Mouse (Mus musculus): ENCODE data around the gene Krt42. TPM values are rescaled to one million over a fixed set of nuclear protein-coding genes. Genes with fewer than 3 reads are reported as not detected.
A peak's percentile ranks its signal among the peaks of the same experiment; 100 is the strongest.
"Not testable (repeated sequence)": the region's sequence is repeated elsewhere in the genome, so short reads cannot be mapped to it uniquely, and the experiment has no call there.

The Krt42 gene
- polyA plus RNA-seq, 1 experiment from 2014 or later = not detected

- H3K36me3 ChIP-seq (replicated peaks; ENCODE audit: insufficient read depth, low read length) = no peaks in the 10 kb centered on the region
- H3K9me3 ChIP-seq (ENCODE audit: low read length) = no peaks in the 10 kb centered on the region
- H3K4me1 ChIP-seq (ENCODE audit: insufficient read depth) = peaks cover 13% of the 10 kb centered on the region
- no peak overlapping the region for H3K4me2 ChIP-seq (ENCODE audit: low read depth, low read length)
- no peak overlapping the region for H3K4me3 ChIP-seq (ENCODE audit: low read depth, low read length)
- H3K27ac ChIP-seq (ENCODE audit: low read depth) = no peak overlapping the region
- DNase-seq (no peak), ATAC-seq (no peak)
- 57% methylated on average over 1 of the region's 1 CpGs for WGBS (ENCODE audit: insufficient replicate concordance)
- TF ChIP-seq EP300 (IDR thresholded peaks at IDR 0.05; ENCODE audit: low read depth) (no peak), CTCF (IDR thresholded peaks at IDR 0.05; ENCODE audit: low read depth) (no peak)
- no peaks in the 10 kb centered on the region for H3K27me3 ChIP-seq (ENCODE audit: insufficient read depth, low read length)
- H3K9ac ChIP-seq (replicated peaks) = no peak overlapping the region
Observed at GRCm38 (mm10) chr11:100311656-100312055, 42.0 kb upstream of the Krt42 start.

GRCm38 (mm10) chr11:100308672-100309071 lies 39.0 kb upstream of the Krt42 start:
- WGBS (ENCODE audit: insufficient replicate concordance) = 83% methylated on average over 4 of the region's 6 CpGs
- not testable (repeated sequence) for H3K27me3 ChIP-seq (ENCODE audit: insufficient read depth, low read length)

GRCm38 (mm10) chr11:100307900-100308299 lies 38.2 kb upstream of the Krt42 start:
- no peaks in the 10 kb centered on the region for H3K9me3 ChIP-seq (ENCODE audit: low read length)
- no peak overlapping the region for H3K4me3 ChIP-seq (ENCODE audit: low read depth, low read length)
- no peak overlapping the region for H3K4me2 ChIP-seq (ENCODE audit: low read depth, low read length)
- H3K4me1 ChIP-seq (ENCODE audit: insufficient read depth) = 0 out of 2 replicates have a peak, but pooled peaks cover 3% of the 10 kb centered on the region
- no peak overlapping the region for H3K9ac ChIP-seq (replicated peaks)
- H3K27ac ChIP-seq (ENCODE audit: low read depth) = no peak overlapping the region
- DNase-seq (no peak), ATAC-seq (no peak)
- H3K36me3 ChIP-seq (replicated peaks; ENCODE audit: insufficient read depth, low read length) = no peaks in the 10 kb centered on the region
- H3K27me3 ChIP-seq (ENCODE audit: insufficient read depth, low read length) = no peaks in the 10 kb centered on the region
- WGBS (ENCODE audit: insufficient replicate concordance) = 76% methylated on average over 5 of the region's 5 CpGs
- TF ChIP-seq CTCF (IDR thresholded peaks at IDR 0.05; ENCODE audit: low read depth) (no peak), EP300 (IDR thresholded peaks at IDR 0.05; ENCODE audit: low read depth) (no peak)

More at GRCm38 (mm10) chr11:100308672-100309071, 39.0 kb upstream of the Krt42 start:
- not testable (repeated sequence) for DNase-seq; H3K9ac ChIP-seq (replicated peaks); H3K27ac ChIP-seq (ENCODE audit: low read depth); H3K4me1 ChIP-seq (ENCODE audit: insufficient read depth); ATAC-seq; H3K4me2 ChIP-seq (ENCODE audit: low read depth, low read length); H3K4me3 ChIP-seq (ENCODE audit: low read depth, low read length); H3K36me3 ChIP-seq (replicated peaks; ENCODE audit: insufficient read depth, low read length); H3K9me3 ChIP-seq (ENCODE audit: low read length)

GRCm38 (mm10) chr11:100301292-100301691 lies 31.6 kb upstream of the Krt42 start:
- no peaks in the 10 kb centered on the region for H3K9me3 ChIP-seq (ENCODE audit: low read length)
- no peak overlapping the region for H3K27ac ChIP-seq (ENCODE audit: low read depth)
- 0 out of 2 replicates have a peak, but pooled peaks cover 3% of the 10 kb centered on the region for H3K4me1 ChIP-seq (ENCODE audit: insufficient read depth)
- no peak overlapping the region for H3K4me3 ChIP-seq (ENCODE audit: low read depth, low read length)
- TF ChIP-seq CTCF (IDR thresholded peaks at IDR 0.05; ENCODE audit: low read depth) (no peak), EP300 (IDR thresholded peaks at IDR 0.05; ENCODE audit: low read depth) (no peak)
- no peak overlapping the region for H3K4me2 ChIP-seq (ENCODE audit: low read depth, low read length)
- no peak for DNase-seq
- no peaks in the 10 kb centered on the region for H3K36me3 ChIP-seq (replicated peaks; ENCODE audit: insufficient read depth, low read length)
- no peak for ATAC-seq
- H3K27me3 ChIP-seq (ENCODE audit: insufficient read depth, low read length) = no peaks in the 10 kb centered on the region
- H3K9ac ChIP-seq (replicated peaks) = no peak overlapping the region
- WGBS (ENCODE audit: insufficient replicate concordance) = 44% methylated on average over 5 of the region's 5 CpGs

- Histone ChIP-seq H3K4me3 (ENCODE audit: low read depth, low read length) (no peak overlapping the region), H3K27ac (ENCODE audit: low read depth) (no peak overlapping the region), H3K9ac (replicated peaks) (no peak overlapping the region), H3K27me3 (ENCODE audit: insufficient read depth, low read length) (no peaks in the 10 kb centered on the region), H3K36me3 (replicated peaks; ENCODE audit: insufficient read depth, low read length) (no peaks in the 10 kb centered on the region), H3K4me1 (ENCODE audit: insufficient read depth) (0 out of 2 replicates have a peak, but pooled peaks cover 3% of the 10 kb centered on the region), H3K4me2 (ENCODE audit: low read depth, low read length) (no peak overlapping the region), H3K9me3 (ENCODE audit: low read length) (no peaks in the 10 kb centered on the region)
- no peak for ATAC-seq
- TF ChIP-seq EP300 (IDR thresholded peaks at IDR 0.05; ENCODE audit: low read depth) = no peak
- peak; percentile 94 for TF ChIP-seq CTCF (IDR thresholded peaks at IDR 0.05; ENCODE audit: low read depth)
- DNase-seq = peak; percentile 86
- WGBS (ENCODE audit: insufficient replicate concordance) = 7% methylated on average over 5 of the region's 5 CpGs
Observed at GRCm38 (mm10) chr11:100300293-100300692, 30.6 kb upstream of the Krt42 start.

- H3K4me1 ChIP-seq (ENCODE audit: insufficient read depth) = 0 out of 2 replicates have a peak, but pooled peaks cover 3% of the 10 kb centered on the region
- no peak for TF ChIP-seq EP300 (IDR thresholded peaks at IDR 0.05; ENCODE audit: low read depth)
- peak; percentile 91 for TF ChIP-seq CTCF (IDR thresholded peaks at IDR 0.05; ENCODE audit: low read depth)
- DNase-seq (peak; percentile 89), ATAC-seq (peak; percentile 45; the same call in 1 of the 2 replicates)
- WGBS (ENCODE audit: insufficient replicate concordance) = 22% methylated on average over 18 of the region's 18 CpGs
- H3K9me3 ChIP-seq (ENCODE audit: low read length) = no peaks in the 10 kb centered on the region
- peak overlapping the region; percentile 47; the same call in 1 of the 2 replicates for H3K4me2 ChIP-seq (ENCODE audit: low read depth, low read length)
- H3K4me3 ChIP-seq (ENCODE audit: low read depth, low read length) = no peak overlapping the region
- no peaks in the 10 kb centered on the region for H3K27me3 ChIP-seq (ENCODE audit: insufficient read depth, low read length)
- no peak overlapping the region for H3K27ac ChIP-seq (ENCODE audit: low read depth)
- no peak overlapping the region for H3K9ac ChIP-seq (replicated peaks)
- no peaks in the 10 kb centered on the region for H3K36me3 ChIP-seq (replicated peaks; ENCODE audit: insufficient read depth, low read length)
Observed at GRCm38 (mm10) chr11:100298274-100299036, 28.8 kb upstream of the Krt42 start.
